Mouse (Mus musculus): ENCODE data around the gene Cntn5.

Gene Cntn5

DNA sequence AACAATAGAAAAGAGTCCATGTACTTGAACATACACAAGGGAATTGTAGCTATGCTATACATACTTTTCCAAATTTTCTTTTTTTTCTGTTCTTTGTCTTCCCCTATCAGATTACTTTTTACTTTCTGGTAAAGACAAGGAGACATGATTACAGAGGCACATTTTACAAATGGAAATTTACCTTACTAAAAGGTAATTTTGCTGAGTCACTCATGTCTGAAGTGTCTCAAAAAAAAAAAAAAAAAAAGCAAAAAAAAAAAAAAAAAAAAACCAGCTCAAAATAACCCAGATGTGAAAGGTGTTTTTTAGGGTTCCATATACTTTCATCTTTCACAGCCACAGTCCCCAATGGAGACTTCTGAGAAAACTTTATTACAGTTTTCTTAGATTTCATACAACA lies 492.5 kb downstream of the Cntn5 start:
- DNase-seq (ENCODE audit: low spot score), result no peak

DNA sequence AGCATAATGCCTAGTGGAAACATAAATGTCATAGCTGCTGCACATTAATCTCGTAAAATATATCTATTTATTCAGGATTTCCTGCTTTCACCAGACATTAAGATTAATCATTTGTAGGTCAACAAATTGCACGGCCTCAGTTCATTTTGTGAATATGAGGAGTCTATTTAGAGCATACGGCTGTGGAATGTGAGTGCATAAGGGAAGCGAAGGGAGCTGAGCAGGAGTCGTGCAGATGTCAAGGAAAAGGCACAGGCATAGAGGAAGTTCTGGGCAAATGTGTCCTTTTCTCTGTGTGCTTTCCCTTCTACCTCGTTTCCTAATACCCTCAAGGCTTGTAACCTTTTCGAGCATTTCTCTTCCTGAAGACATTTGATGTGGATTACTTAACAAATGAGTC lies 504.5 kb downstream of the Cntn5 start:
- no peak for DNase-seq (ENCODE audit: low spot score)

- DNase-seq (ENCODE audit: low spot score), result no peak
These were observed 514.7 kb downstream of the Cntn5 start for GRCm38 (mm10) chr9:10389863-10390262.

DNA sequence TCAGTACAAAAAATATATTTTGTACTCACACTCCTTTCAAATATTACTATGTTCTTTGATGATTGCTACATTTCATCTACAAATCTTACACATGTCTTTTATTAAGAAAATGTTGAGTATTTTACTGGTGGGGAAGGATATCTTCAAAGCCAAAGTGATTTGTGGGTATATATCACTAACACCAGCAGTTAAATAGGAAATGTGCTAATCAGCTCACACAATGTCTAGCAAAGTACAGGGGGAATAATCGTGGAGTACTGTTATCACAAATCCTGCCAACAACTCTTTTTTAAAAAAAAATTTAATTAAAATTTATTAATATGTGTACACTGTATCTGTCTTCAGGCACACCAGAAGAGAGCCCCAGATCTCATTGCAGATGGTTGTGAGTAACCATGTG lies 520.1 kb downstream of the Cntn5 start:
- no peak for DNase-seq (ENCODE audit: low spot score)

GRCm38 (mm10) chr9:10383140-10383539 lies 521.4 kb downstream of the Cntn5 start:
- no peak for DNase-seq (ENCODE audit: low spot score)

GRCm38 (mm10) chr9:10381701-10382100 lies 522.9 kb downstream of the Cntn5 start:
- DNase-seq (ENCODE audit: low spot score), result no peak

DNA sequence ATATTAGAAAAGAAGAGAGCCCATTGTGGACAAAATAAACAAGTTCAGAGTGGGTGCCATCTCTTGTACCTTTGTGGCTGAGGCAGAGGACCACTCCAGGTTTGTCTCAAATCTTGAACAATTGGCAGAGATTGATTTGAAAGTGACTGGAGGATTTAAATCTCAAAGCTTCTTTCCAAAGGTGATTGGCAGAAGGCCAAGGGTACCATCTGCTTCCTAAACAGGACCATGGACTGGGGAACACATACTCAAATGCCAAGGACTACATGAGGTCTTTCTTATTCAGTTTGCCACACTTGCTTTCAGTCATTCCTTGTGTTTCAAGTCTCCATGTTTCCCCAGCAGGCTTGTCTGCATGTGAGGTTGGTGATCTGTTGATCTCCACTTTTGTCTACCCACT lies 528.3 kb downstream of the Cntn5 start:
- no peak for DNase-seq (ENCODE audit: low spot score)

GRCm38 (mm10) chr9:10368971-10369370 lies 535.6 kb downstream of the Cntn5 start:
- DNase-seq (ENCODE audit: low spot score), result no peak

DNA sequence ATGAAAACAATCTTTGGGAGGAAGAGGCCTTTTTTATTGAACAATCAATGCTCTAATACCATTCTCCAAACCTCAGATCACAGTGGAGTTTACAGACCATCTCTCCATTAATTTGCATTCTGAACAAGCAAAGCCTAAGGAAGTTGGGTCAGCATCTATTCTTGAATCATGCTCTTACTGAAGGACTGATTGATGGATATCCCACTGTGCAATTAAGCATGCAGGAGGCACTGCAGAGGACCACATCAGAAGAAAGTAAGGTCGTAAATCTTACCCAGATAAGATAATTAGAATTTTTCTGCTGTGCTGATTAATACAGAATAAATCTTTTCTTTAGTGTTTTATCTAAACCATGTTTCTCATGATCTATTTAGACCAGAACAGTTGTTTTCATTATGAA lies 536.2 kb downstream of the Cntn5 start:
- DNase-seq (ENCODE audit: low spot score), result no peak

DNA sequence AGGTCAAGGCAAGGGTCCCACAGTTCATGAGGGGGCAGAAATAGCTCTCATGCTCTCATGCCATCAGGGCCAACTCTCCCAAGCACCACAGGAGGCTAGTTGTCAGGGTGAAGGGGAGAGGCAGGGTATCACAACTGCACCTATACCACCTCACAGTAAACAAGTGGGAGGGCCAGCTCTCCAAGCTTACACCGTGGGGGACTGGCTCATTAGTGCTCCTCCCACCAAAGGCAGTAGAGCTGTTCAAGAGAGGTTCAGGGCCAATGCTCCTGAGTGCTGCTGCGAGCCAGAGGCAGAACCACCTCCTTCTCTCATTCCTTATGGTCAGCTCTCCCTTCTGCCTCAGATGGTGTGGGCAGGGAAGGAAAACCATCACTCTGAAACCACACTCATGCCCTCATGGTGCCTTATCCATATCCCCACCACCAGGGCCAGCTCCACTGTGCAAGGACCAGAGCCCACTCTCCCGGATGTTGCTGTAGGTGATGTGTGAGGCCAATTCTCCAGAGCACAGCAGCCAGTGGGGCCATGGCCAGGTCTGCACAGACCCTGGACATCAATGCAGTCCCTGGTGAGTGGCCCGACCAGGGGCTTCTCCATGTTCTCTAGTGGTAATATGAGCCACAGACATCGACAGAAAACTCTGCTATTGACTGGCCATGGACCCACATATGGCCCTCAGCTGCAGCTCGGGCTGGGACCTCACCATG lies 538.2 kb downstream of the Cntn5 start:
- DNase-seq (ENCODE audit: low spot score), result no peak

DNA sequence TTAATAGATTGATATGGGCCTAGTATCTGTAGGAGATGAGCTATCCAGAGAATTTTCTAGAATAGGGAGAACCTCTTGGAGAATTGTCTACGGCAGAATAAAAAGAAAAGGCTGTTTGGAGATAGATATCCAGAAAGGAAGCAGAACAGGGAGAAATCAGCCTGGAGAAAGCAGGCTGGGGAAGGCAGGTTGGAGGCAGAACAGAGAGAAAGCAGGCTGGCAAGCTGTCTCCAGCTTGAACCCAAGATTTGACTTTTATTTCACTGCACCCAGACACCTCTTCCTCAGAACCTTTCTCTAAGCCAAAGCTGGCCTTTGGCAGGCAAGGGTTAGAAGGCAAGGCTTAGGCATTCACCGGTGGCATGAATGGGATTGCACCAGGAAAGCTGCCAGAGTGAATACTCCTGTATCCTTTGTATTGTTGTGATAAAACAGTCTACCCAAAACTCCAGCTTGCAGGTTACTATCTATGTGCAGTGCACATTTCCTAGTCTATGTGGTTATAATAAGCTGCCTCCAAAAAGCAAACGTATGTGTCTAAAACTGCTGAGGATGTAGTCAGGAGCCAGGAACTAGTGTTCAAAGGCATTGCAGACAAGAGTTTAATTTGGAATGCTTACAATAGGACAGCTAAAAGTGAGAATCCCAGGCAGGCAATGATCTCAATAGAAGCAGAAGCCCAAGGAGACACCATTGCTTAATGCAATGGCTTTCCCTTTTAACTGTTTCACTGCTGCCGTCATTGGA lies 553.5 kb downstream of the Cntn5 start:
- DNase-seq (ENCODE audit: low spot score), result no peak

- no peak for DNase-seq (ENCODE audit: low spot score)
These were observed 555.8 kb downstream of the Cntn5 start for GRCm38 (mm10) chr9:10348741-10349140.

DNA sequence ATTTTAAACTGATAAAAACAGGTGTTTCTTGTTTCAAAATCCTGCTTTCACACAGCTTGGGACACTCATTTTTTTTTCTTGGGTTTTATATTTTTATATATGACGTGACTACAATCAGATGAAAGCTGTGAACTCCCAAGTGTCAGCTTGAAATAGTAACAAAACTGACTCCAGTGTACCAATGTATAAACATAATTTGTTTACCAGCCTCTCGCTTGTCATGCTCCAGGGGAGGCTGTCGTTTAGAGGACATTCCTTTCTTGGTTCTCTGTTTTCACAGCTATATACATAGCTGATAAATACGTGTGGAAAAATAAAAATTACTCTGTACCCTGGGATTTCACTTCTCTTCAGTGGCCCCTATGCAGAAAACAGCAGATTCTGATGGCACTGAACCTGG lies 556.4 kb downstream of the Cntn5 start:
- no peak for DNase-seq (ENCODE audit: low spot score)

DNA sequence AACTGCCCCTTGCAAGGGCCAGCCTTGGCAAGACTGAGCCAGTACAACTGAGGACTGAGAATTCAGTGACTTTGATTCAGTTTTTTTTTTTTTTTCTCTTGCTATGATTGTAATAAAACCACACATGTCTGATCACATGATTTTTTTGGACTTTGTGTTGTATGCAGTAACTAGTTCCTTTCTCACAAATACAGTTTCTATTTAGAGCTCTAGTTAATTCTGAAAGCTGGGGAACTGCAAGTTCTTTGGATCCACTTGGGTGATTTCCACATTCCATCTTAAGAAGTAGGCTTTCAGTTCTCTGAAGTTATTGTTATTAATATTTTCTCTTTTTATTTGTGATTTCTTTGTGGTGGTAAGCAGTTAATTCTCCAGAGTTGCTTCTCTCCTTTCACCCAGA lies 563.8 kb downstream of the Cntn5 start:
- DNase-seq (ENCODE audit: low spot score), result no peak

DNA sequence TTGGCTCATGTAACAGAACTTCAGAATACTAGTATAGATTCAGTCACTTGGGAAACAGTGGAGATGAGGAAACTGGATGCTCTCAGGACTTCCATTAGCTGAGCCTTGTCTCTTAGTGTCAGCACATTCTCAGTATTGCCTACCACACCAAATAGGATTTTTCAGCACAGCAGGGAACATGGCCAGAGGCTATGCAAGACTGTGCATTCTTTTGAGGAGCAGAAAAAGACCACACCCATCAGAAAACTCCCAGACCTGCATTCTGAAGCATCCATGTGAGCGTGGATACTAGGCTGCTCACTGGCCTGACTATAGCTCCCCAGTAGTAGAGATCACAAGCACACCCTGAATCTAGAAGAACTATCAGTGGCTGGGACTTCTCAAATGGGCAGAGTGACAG lies 564.9 kb downstream of the Cntn5 start:
- DNase-seq (ENCODE audit: low spot score), result no peak

DNA sequence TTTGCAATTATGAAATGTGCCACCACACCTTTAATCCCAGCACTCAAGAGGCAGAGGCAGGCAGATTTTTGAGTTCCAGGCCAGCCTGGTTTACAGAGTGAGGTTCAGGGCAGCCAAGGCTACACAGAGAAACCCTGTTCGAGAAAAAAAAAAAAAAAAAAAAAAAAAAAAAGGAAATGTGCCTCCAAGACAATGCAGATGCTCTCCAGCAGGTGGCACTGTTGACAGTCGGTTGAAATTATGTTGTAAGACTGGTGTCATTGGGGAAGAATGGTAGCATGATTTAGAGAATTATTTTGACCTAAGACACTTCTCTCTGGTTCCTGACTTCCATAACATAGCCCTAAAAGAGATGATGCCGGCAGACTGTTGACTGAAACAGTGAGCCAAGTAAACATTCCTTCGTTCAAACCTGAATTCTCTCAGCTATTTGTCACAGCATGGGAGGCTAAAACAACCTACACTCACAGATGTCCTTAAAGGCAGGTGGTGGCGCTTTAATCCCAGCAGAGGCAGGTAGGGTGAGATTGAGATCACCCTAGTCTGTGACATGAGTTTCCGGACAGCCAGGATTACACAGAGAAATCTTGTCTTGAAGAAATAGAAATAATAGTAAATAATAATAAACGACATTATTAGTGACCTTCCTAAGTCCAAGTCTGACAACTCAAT lies 579.7 kb downstream of the Cntn5 start:
- peak; percentile 16 for DNase-seq (ENCODE audit: low spot score)

DNA sequence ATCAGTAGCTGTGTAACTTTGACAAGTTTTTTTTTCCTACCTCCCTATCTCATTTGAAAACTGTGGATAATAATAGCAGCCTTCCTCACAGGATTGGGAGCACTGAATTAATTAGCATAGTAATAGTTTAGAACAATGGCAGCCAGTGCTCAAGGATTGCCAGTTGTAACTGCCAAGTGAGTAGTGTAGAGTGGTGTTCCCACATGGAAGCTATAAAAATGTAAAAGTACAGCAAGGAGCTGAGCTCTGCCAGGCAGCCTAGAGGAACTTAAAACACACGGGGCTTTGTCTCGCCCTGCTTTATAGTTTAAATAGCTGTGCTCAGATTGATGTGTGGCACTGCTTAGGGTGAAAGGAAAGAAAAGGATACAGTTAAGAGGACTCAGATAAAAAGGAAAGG lies 635.2 kb downstream of the Cntn5 start:
- DNase-seq (ENCODE audit: low spot score), result no peak

- no peak for DNase-seq (ENCODE audit: low spot score)
These were observed 635.7 kb downstream of the Cntn5 start for GRCm38 (mm10) chr9:10268836-10269235.

DNA sequence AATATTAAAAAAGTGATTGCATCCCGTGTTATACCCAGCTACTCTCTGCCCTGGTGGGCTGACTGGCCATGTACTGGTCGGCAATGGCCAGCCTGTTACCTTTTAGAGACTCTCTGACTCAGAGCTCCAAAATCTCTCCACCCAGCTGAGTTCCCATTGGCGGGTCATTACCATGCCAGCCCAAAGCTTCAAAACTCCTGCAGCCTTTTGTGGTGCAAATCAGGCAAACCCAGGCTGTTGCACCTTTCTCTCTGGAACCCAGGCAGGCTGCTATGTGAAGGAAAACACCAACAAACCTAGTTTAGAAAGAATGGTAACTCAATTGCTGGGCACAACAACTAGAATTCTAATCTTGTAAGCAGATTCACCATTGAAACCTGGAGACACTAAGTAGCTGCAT lies 639.0 kb downstream of the Cntn5 start:
- DNase-seq (ENCODE audit: low spot score), result no peak

GRCm38 (mm10) chr9:10233364-10233763 lies 671.2 kb downstream of the Cntn5 start:
- no peak for DNase-seq (ENCODE audit: low spot score)

- DNase-seq (ENCODE audit: low spot score), result no peak
These were observed 672.5 kb downstream of the Cntn5 start for GRCm38 (mm10) chr9:10232066-10232465.

GRCm38 (mm10) chr9:10230973-10231372 lies 673.6 kb downstream of the Cntn5 start:
- no peak for DNase-seq (ENCODE audit: low spot score)

DNA sequence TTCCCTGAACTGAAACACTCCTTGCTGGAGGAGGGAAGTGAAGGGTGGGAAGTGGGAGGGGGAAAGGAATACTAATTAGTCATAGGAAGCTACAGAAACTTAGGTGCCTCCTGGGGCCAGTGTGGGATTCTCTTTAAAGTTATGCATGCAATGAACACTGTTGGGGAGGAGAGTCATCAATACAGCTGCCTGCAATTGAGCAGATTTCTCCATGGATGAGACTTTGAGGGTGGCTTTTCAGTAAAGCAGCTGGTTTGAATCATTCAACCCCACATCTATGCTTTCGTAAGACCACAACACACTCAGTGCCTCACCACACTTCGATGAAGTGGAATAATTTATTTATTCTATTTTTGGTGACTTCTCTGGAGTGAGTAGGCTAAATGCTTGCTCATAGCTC lies 674.9 kb downstream of the Cntn5 start:
- DNase-seq (ENCODE audit: low spot score), result no peak

All from ovary, postnatal 14 days (tissue).